Mouse (Mus musculus) c-Kit-negative CD71-positive TER-119-positive erythroid progenitor cells, embryonic 14.5 days (primary cell): ENCODE data around the gene Pusl1.

Experiments
- DNase-seq: peaks from one replicate; pipeline ENCODE4 v3.0.0-alpha.2; 2013; ENCODE audit warnings: low read depth, low spot score

Gene Pusl1

GRCm38 (mm10) chr4:155886330-155886729 is 5.3 kb downstream of the Pusl1 start:
- DNase-seq, result no peak

GRCm38 (mm10) chr4:155883587-155883986 is 8.0 kb downstream of the Pusl1 start:
- no peak for DNase-seq

GRCm38 (mm10) chr4:155871404-155871803 is 20.2 kb downstream of the Pusl1 start:
- no peak for DNase-seq

- peak; percentile 89 for DNase-seq
Measured at GRCm38 (mm10) chr4:155869317-155870033, 22.1 kb downstream of the Pusl1 start, which contains the start of the genes Cptp and Ints11. TSS of gene Cptp (minus strand) at chr4:155869440. TSS of gene Ints11 (plus strand) at chr4:155869546.

GRCm38 (mm10) chr4:155868614-155869298 is 22.8 kb downstream of the Pusl1 start:
- DNase-seq, result no peak

GRCm38 (mm10) chr4:155863001-155863400 is 28.6 kb downstream of the Pusl1 start, which contains the start of gene Tas1r3:
TSS of gene Tas1r3 (minus strand) at chr4:155863362.
- DNase-seq, result no peak

GRCm38 (mm10) chr4:155861787-155862186 is 29.8 kb downstream of the Pusl1 start:
- no peak for DNase-seq

GRCm38 (mm10) chr4:155859318-155859717 is 32.3 kb downstream of the Pusl1 start:
- DNase-seq, result no peak

GRCm38 (mm10) chr4:155856881-155857280 is 34.7 kb downstream of the Pusl1 start:
- DNase-seq, result no peak

GRCm38 (mm10) chr4:155856071-155856470 is 35.5 kb downstream of the Pusl1 start:
- DNase-seq, result no peak

GRCm38 (mm10) chr4:155854991-155855390 is 36.6 kb downstream of the Pusl1 start:
- DNase-seq, result no peak

GRCm38 (mm10) chr4:155853421-155853820 is 38.2 kb downstream of the Pusl1 start:
- no peak for DNase-seq

GRCm38 (mm10) chr4:155851951-155852411 is 39.6 kb downstream of the Pusl1 start:
- no peak for DNase-seq

GRCm38 (mm10) chr4:155851368-155851767 is 40.2 kb downstream of the Pusl1 start:
- DNase-seq, result no peak

GRCm38 (mm10) chr4:155849792-155850451 is 41.7 kb downstream of the Pusl1 start:
- no peak for DNase-seq

GRCm38 (mm10) chr4:155849391-155849790 is 42.2 kb downstream of the Pusl1 start:
- DNase-seq, result no peak

- DNase-seq, result no peak
Measured at GRCm38 (mm10) chr4:155848434-155849095, 43.0 kb downstream of the Pusl1 start.

GRCm38 (mm10) chr4:155847591-155848352 is 43.8 kb downstream of the Pusl1 start:
- DNase-seq, result no peak

GRCm38 (mm10) chr4:155846871-155847578 is 44.6 kb downstream of the Pusl1 start, which contains the start of gene Dvl1:
TSS of gene Dvl1 (plus strand) at chr4:155847402.
- DNase-seq, result peak; percentile 84

GRCm38 (mm10) chr4:155843231-155843630 is 48.4 kb downstream of the Pusl1 start:
- DNase-seq, result no peak
